Mouse (Mus musculus) NIH3T3 (cell line): ENCODE measurements around the gene Spata31d1b.
"Not testable (repeated sequence)": the region's sequence is repeated elsewhere in the genome, so short reads cannot be mapped to it uniquely, and the experiment has no call there.

Source experiments
- DNase-seq: peaks from one replicate; pipeline ENCODE4 v3.0.0-alpha.2; 2012; ENCODE audit warnings: low read depth

Spata31d1b gene

GRCm38 (mm10) chr13:59694008-59694407 lies 18.1 kb upstream of the Spata31d1b start, which contains the start of gene 4921517D22Rik:
Gene 4921517D22Rik, minus strand, starts transcription at chr13:59694108.
- no peak for DNase-seq

- DNase-seq, result no peak
These were observed 16.3 kb upstream of the Spata31d1b start for GRCm38 (mm10) chr13:59695781-59696180.

GRCm38 (mm10) chr13:59699131-59699530 lies 13.0 kb upstream of the Spata31d1b start:
- no peak for DNase-seq

GRCm38 (mm10) chr13:59700137-59700536 lies 11.9 kb upstream of the Spata31d1b start:
- not testable (repeated sequence) for DNase-seq

GRCm38 (mm10) chr13:59703514-59703913 lies 8.6 kb upstream of the Spata31d1b start:
- DNase-seq, result no peak

- peak; percentile 4 for DNase-seq
These were observed 7.5 kb upstream of the Spata31d1b start for GRCm38 (mm10) chr13:59704562-59704961.

GRCm38 (mm10) chr13:59710230-59710629 lies 1.9 kb upstream of the Spata31d1b start, which contains the start of gene Spata31d1a:
Gene Spata31d1a, minus strand, starts transcription at chr13:59710330.
- no peak for DNase-seq

GRCm38 (mm10) chr13:59713710-59714109 lies 1.6 kb downstream of the Spata31d1b start:
- DNase-seq, result no peak

- peak; percentile 3 for DNase-seq
These were observed 6.9 kb downstream of the Spata31d1b start for GRCm38 (mm10) chr13:59718857-59719440.

GRCm38 (mm10) chr13:59719475-59719874 lies 7.4 kb downstream of the Spata31d1b start:
- no peak for DNase-seq

- DNase-seq, result not testable (repeated sequence)
These were observed 10.0 kb downstream of the Spata31d1b start for GRCm38 (mm10) chr13:59722089-59722488.

GRCm38 (mm10) chr13:59726139-59726867 lies 14.2 kb downstream of the Spata31d1b start:
- no peak for DNase-seq

GRCm38 (mm10) chr13:59728378-59729093 lies 16.5 kb downstream of the Spata31d1b start:
- DNase-seq, result peak; percentile 86

- DNase-seq, result no peak
These were observed 19.6 kb downstream of the Spata31d1b start, which contains the start of gene Spata31d1d for GRCm38 (mm10) chr13:59731652-59732051. Gene Spata31d1d, minus strand, starts transcription at chr13:59731752.

GRCm38 (mm10) chr13:59733936-59734335 lies 21.9 kb downstream of the Spata31d1b start:
- no peak for DNase-seq

GRCm38 (mm10) chr13:59734347-59734746 lies 22.3 kb downstream of the Spata31d1b start:
- DNase-seq, result not testable (repeated sequence)

GRCm38 (mm10) chr13:59735190-59735589 lies 23.1 kb downstream of the Spata31d1b start:
- peak; percentile 64 for DNase-seq

- no peak for DNase-seq
These were observed 26.4 kb downstream of the Spata31d1b start for GRCm38 (mm10) chr13:59738455-59738854.

- DNase-seq, result no peak
These were observed 27.3 kb downstream of the Spata31d1b start for GRCm38 (mm10) chr13:59739397-59739796.

- no peak for DNase-seq
These were observed 29.0 kb downstream of the Spata31d1b start for GRCm38 (mm10) chr13:59741096-59741495.

- DNase-seq, result peak; percentile 17
These were observed 29.6 kb downstream of the Spata31d1b start for GRCm38 (mm10) chr13:59741697-59742096.

GRCm38 (mm10) chr13:59745462-59745861 lies 33.4 kb downstream of the Spata31d1b start:
- no peak for DNase-seq

- DNase-seq, result peak; percentile 66
These were observed 34.1 kb downstream of the Spata31d1b start for GRCm38 (mm10) chr13:59746164-59746563.
